In the genomic region with DNA sequence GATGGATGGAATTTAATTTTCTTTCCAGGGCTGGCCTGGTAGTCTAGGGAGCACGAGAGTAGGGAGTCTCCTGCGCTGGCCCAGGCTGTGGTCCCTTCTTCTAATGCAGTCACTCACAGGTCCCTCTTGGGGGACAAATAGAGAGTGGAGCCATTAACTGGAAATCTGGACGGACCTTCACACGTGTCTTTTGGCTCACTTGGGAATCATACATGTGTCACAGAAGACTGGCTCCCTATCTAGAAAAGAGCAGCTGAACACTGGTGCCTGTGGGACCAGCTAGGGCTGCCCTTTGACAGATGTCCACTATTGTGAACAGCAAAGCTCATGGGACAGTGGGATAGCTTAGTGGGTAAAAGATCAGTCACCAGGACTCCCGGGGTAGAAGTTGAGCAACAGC, we compare ENCODE assay signal across 20 mouse cellular contexts. TPM values are rescaled to one million over a fixed set of nuclear protein-coding genes. Genes with fewer than 3 reads are reported as not detected.
A peak's percentile ranks its signal among the peaks of the same experiment; 100 is the strongest.
DNase-seq lines count a peak whose midpoint lies in the region; ATAC-seq and TF ChIP-seq lines count a peak whose summit lies in the region.
"Had no signal": no experiment of that assay in that cellular context is flagged by ENCODE, and none has a peak within 500 bp of the region (broad histone marks: within the 10 kb centered on the region; RNA-seq: fewer than 3 reads in every experiment).

No protein-coding gene starts in this region.

- TF ChIP-seq CTCF in lung, postnatal 0 days (IDR thresholded peaks at IDR 0.05), result no peak

- H3K27ac ChIP-seq in lung, postnatal 0 days (ENCODE audit: low read length), result 0 out of 2 replicates have a peak overlapping the region, but pooled peaks have one; percentile 4

- peaks cover 11% of the 10 kb centered on the region; the same call in 1 of the 2 replicates for H3K4me1 ChIP-seq in lung, postnatal 0 days (ENCODE audit: insufficient read depth, low read depth, low read length)

- H3K9ac ChIP-seq in lung, postnatal 0 days (replicated peaks; ENCODE audit: low read depth), result no peak overlapping the region

- no peaks in the 10 kb centered on the region for H3K9me3 ChIP-seq in lung, postnatal 0 days (ENCODE audit: low read length)

- H3K4me3 ChIP-seq in lung, postnatal 0 days (ENCODE audit: low read depth, low read length), result no peak overlapping the region

- intact Hi-C loops in heart, postnatal 25 days (cut with DNase I), result no loop called here

- no peaks in the 10 kb centered on the region for H3K36me3 ChIP-seq in lung, postnatal 0 days (ENCODE audit: insufficient read depth, low read length)
- H3K36me3 ChIP-seq: G1E had no signal

- no peak for TF ChIP-seq EP300 in lung, postnatal 0 days (IDR thresholded peaks at IDR 0.05)

- H3K4me2 ChIP-seq in lung, postnatal 0 days (replicated peaks; ENCODE audit: low read depth, low read length), result no peak overlapping the region

- peak; percentile 90 for DNase-seq in heart, adult 11 months
- DNase-seq in heart, postnatal 25 days (ENCODE audit: low spot score), result no peak
- DNase-seq in lung, postnatal 0 days (ENCODE audit: low spot score), result no peak
- DNase-seq in lung, postnatal 4 days, result no peak
- DNase-seq: adrenal gland, adult 2 months; adrenal gland, adult 8-10 months; adrenal gland, postnatal 10 days; adrenal gland, postnatal 14 days; adrenal gland, postnatal 25 days; adrenal gland, postnatal 36 days; B cell, adult 2 months; cerebellum, adult 11 months; cerebellum, adult 11-12 months; cerebellum, adult 18-20 months had no signal

- no peaks in the 10 kb centered on the region for H3K27me3 ChIP-seq in lung, postnatal 0 days (replicated peaks; ENCODE audit: insufficient read depth, low read length)

- no peak for ATAC-seq in lung, postnatal 0 days
- ATAC-seq: activated CD4-positive, CD25-positive, alpha-beta regulatory T cell, adult 4 months; CD4-positive, CD25-positive, alpha-beta regulatory T cell, adult 4 months; Patski had no signal

- WGBS in lung, postnatal 0 days, result 82% methylated on average over 5 of the region's 5 CpGs

RNA-seq across cellular contexts. Expression of gene Eva1c, which starts 0.5 kb away (rescaled TPM):
- total RNA-seq in heart, postnatal 25 days (2021), result 1 to 10 TPM in 1 of 2 experiments, under 1 TPM in 1; 0.89 to 1.4 TPM
- polyA plus RNA-seq in lung, postnatal 0 days (2015; fragmentation: Nextera tagmentation; extraction: Ambion mirVana), result 5.9 and 9.6 TPM in 2 replicates
- total RNA-seq: CH12.LX, MEL had no signal
- polyA plus RNA-seq: activated CD4-positive, CD25-positive, alpha-beta regulatory T cell, adult 4 months; CD4-positive, CD25-positive, alpha-beta regulatory T cell, adult 4 months; G1E had no signal

RNA-seq across cellular contexts. Expression of gene Urb1, which starts 15.8 kb away (rescaled TPM):
- total RNA-seq in heart, postnatal 25 days (2021), result 1 to 10 TPM; 5.7 to 6.3 TPM
- polyA plus RNA-seq in lung, postnatal 0 days (2015; fragmentation: Nextera tagmentation; extraction: Ambion mirVana), result 2.7 TPM in 2 replicates
